Mouse (Mus musculus): ENCODE data around the gene Adra2b.

Adra2b gene

GRCm38 (mm10) chr2:127338833-127339232, 24.2 kb upstream of the Adra2b start:
- DNase-seq (ENCODE audit: low spot score in 2 of 2): no peak

- DNase-seq (ENCODE audit: low spot score in 2 of 2): no peak
Observed at GRCm38 (mm10) chr2:127339262-127339661, 23.7 kb upstream of the Adra2b start.

GRCm38 (mm10) chr2:127341159-127341558, 21.8 kb upstream of the Adra2b start:
- DNase-seq (ENCODE audit: low spot score in 2 of 2): no peak

- DNase-seq (ENCODE audit: low spot score in 2 of 2): no peak
Observed at GRCm38 (mm10) chr2:127346334-127346733, 16.7 kb upstream of the Adra2b start.

GRCm38 (mm10) chr2:127347147-127347985, 15.6 kb upstream of the Adra2b start:
- DNase-seq (ENCODE audit: low spot score in 2 of 2): no peak

GRCm38 (mm10) chr2:127353881-127354280, 9.1 kb upstream of the Adra2b start:
- DNase-seq (ENCODE audit: low spot score in 2 of 2): no peak

- DNase-seq (ENCODE audit: low spot score in 2 of 2): no peak
Observed at GRCm38 (mm10) chr2:127363282-127363652, 259 bp downstream of the Adra2b start.

GRCm38 (mm10) chr2:127363696-127364095, 688 bp downstream of the Adra2b start:
- no peak for DNase-seq (ENCODE audit: low spot score in 2 of 2)

- no peak for DNase-seq (ENCODE audit: low spot score in 2 of 2)
Observed at GRCm38 (mm10) chr2:127364452-127364851, 1.4 kb downstream of the Adra2b start.

- no peak for DNase-seq (ENCODE audit: low spot score in 2 of 2)
Observed at GRCm38 (mm10) chr2:127367126-127367820, 4.3 kb downstream of the Adra2b start.

GRCm38 (mm10) chr2:127369703-127370376, 6.8 kb downstream of the Adra2b start:
- DNase-seq (ENCODE audit: low spot score in 2 of 2): no peak

GRCm38 (mm10) chr2:127370561-127371483, 7.8 kb downstream of the Adra2b start:
- DNase-seq (ENCODE audit: low spot score in 2 of 2): no peak

- DNase-seq (ENCODE audit: low spot score in 2 of 2): no peak
Observed at GRCm38 (mm10) chr2:127371484-127371861, 8.5 kb downstream of the Adra2b start.

GRCm38 (mm10) chr2:127372082-127372481, 9.1 kb downstream of the Adra2b start:
- DNase-seq (ENCODE audit: low spot score in 2 of 2): no peak

GRCm38 (mm10) chr2:127374131-127374530, 11.1 kb downstream of the Adra2b start:
- no peak for DNase-seq (ENCODE audit: low spot score in 2 of 2)

- no peak for DNase-seq (ENCODE audit: low spot score in 2 of 2)
Observed at GRCm38 (mm10) chr2:127375087-127375486, 12.1 kb downstream of the Adra2b start.

- no peak for DNase-seq (ENCODE audit: low spot score in 2 of 2)
Observed at GRCm38 (mm10) chr2:127375759-127376341, 12.8 kb downstream of the Adra2b start.

- no peak for DNase-seq (ENCODE audit: low spot score in 2 of 2)
Observed at GRCm38 (mm10) chr2:127376423-127377051, 13.5 kb downstream of the Adra2b start.

- no peak for DNase-seq (ENCODE audit: low spot score in 2 of 2)
Observed at GRCm38 (mm10) chr2:127377942-127378610, 15.1 kb downstream of the Adra2b start.

- DNase-seq (ENCODE audit: low spot score in 2 of 2): no peak
Observed at GRCm38 (mm10) chr2:127378611-127378990, 15.6 kb downstream of the Adra2b start.

All from urinary bladder, postnatal 4 days (tissue).